Mouse (Mus musculus): ENCODE measurements around the gene Casz1. TPM values are rescaled to one million over a fixed set of nuclear protein-coding genes. Genes with fewer than 3 reads are reported as not detected.

Casz1 gene
- polyA plus RNA-seq, 1 experiment from 2014 or later: 2.7 TPM

DNA sequence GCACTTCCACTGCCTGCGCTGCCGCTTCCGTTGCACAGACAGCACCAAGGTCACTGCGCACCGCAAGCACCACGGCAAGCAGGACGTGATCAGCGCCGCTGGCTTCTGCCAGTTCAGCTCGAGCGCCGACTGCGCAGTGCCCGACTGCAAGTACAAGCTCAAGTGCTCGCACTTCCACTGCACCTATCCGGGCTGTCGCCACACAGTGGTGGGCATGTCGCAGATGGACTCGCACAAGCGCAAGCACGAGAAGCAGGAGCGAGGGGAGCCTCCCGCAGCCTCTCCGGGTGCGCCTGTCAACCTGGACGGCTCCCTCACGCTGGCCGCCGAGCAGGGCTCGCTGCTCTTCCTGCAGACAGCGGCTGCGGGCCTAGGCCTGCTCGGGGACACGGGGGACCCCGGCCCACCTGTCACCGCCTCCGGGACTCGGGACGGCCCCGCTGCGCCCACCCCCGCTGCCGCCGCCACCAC lies 147.6 kb downstream of the Casz1 start:
- ATAC-seq: peak; percentile 44
- peak overlapping the region; percentile 87 for H3K4me2 ChIP-seq (replicated peaks)
- WGBS: 4% methylated on average over 44 of the region's 44 CpGs
- peak overlapping the region; percentile 47 for H3K4me3 ChIP-seq (replicated peaks)
- H3K9ac ChIP-seq (replicated peaks): peak overlapping the region; percentile 74
- H3K4me1 ChIP-seq (replicated peaks): peaks cover 43% of the 10 kb centered on the region
- H3K27me3 ChIP-seq: peaks cover 86% of the 10 kb centered on the region
- no peaks in the 10 kb centered on the region for H3K36me3 ChIP-seq
- H3K27ac ChIP-seq: no peak overlapping the region
- H3K9me3 ChIP-seq: no peaks in the 10 kb centered on the region

DNA sequence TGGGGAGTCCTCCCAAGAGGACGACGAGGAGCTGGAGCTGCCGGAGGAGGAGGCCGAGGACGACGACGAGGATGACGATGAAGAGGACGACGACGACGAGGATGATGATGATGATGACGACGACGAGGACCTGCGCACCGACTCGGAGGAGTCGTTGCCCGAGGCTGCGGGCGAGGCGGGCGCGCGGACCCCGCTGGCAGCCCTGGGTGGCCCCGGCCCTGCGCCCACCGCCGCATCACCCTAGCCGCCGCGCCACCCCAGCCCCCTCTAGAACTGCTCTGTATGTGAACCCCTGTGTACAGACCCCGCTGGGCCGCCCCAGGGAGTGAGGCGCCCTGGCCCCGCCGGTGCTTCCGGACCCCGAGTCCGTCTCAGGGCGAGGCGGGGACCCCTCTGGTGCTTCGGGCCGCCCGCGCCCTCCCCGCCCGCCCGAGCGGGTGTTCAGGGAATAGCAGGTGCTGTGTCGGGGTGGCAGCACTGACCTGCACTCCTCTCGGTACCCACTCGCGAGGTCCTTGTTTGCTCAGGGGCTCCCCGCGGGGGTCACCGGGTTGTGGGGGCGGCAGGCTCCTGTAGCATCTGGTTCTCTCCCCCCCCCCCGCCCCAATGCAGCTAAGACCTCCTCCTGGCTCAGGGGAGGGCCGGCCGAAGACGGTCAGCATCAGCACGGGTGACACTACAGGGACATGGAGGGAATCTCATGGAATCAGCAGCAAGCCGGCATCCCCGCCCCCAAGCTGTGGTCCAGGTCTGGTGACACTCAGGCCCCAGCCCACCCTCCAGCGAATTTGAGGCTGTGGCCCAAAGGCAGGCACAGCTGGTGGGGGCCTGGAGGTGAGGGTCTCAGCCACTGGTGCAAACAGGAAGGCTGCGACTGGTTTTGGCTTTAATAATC lies 148.3 kb downstream of the Casz1 start:
- 2% methylated on average over 58 of the region's 69 CpGs for WGBS
- peak; percentile 57 for ATAC-seq
- no peak overlapping the region for H3K27ac ChIP-seq
- peak overlapping the region; percentile 74 for H3K9ac ChIP-seq (replicated peaks)
- peak overlapping the region; percentile 87 for H3K4me2 ChIP-seq (replicated peaks)
- H3K36me3 ChIP-seq: no peaks in the 10 kb centered on the region
- H3K4me1 ChIP-seq (replicated peaks): peaks cover 43% of the 10 kb centered on the region
- H3K9me3 ChIP-seq: no peaks in the 10 kb centered on the region
- peak overlapping the region; percentile 47 for H3K4me3 ChIP-seq (replicated peaks)
- H3K27me3 ChIP-seq: peaks cover 79% of the 10 kb centered on the region

DNA sequence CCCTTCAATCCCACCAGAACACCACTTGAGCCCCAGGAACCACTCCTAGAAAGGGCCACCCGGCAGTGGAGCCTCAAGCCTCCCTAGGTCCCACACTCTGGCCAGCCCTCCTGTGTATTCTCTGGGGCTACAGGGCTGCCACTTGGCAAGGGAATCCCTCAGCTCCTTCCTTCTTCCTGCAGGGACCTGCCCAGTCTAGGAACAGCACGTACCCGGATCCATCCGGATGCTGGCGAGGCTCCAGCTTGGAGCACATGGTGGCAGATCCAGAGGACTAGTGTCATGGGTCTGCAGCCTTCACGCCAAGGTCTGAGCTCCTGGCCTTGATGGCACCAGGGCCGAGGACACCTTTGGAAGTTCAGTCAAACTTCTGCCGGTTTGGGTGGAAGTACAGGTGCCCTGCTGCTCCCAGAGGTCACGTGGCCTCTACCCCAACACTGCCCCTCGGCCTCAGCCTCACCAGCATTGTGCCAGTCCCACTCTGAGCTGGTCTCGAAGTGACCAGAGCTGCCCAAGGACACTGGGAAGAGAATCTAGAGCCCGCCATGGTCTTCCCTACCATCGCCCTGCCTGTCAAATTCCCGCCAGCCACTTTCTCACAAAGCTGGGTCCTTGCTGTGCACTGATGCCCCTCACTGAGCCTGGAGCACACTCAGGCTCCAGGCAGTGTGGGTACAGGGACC lies 151.0 kb downstream of the Casz1 start:
- no peaks in the 10 kb centered on the region for H3K9me3 ChIP-seq
- H3K9ac ChIP-seq (replicated peaks): no peak overlapping the region
- H3K27ac ChIP-seq: no peak overlapping the region
- WGBS: 88% methylated on average over 14 of the region's 14 CpGs
- H3K4me1 ChIP-seq (replicated peaks): peaks cover 28% of the 10 kb centered on the region
- H3K36me3 ChIP-seq: peaks cover 11% of the 10 kb centered on the region; the same call in 1 of the 2 replicates
- H3K27me3 ChIP-seq: peaks cover 56% of the 10 kb centered on the region
- no peak for ATAC-seq
- no peak overlapping the region for H3K4me2 ChIP-seq (replicated peaks)
- no peak overlapping the region for H3K4me3 ChIP-seq (replicated peaks)

DNA sequence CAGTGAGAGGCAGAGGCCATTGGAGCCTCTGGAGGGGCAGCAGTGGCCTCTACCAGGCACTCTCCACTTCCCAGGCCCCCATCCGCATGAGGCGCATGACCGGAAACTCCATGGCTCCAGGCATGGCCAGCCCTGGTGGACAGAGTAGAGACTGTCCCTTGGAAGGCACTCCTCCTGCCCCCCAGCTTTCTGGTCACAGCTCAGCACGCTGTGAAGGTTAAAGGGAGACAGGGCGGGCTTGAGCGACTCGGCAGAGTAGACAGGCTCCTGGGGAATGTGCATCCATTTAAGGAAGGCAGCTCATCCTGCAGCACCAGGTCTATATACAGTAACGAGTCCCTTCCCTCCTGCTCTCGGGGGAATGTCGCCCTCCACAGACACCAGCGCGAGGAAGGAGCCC lies 155.8 kb downstream of the Casz1 start:
- no peak overlapping the region for H3K4me3 ChIP-seq (replicated peaks)
- H3K27me3 ChIP-seq: peaks cover 13% of the 10 kb centered on the region
- H3K4me2 ChIP-seq (replicated peaks): no peak overlapping the region
- peaks cover 36% of the 10 kb centered on the region for H3K36me3 ChIP-seq
- no peaks in the 10 kb centered on the region for H3K4me1 ChIP-seq (replicated peaks)
- ATAC-seq: no peak
- H3K9ac ChIP-seq (replicated peaks): no peak overlapping the region
- no peaks in the 10 kb centered on the region for H3K9me3 ChIP-seq
- WGBS: 71% methylated on average over 12 of the region's 12 CpGs
- H3K27ac ChIP-seq: no peak overlapping the region

DNA sequence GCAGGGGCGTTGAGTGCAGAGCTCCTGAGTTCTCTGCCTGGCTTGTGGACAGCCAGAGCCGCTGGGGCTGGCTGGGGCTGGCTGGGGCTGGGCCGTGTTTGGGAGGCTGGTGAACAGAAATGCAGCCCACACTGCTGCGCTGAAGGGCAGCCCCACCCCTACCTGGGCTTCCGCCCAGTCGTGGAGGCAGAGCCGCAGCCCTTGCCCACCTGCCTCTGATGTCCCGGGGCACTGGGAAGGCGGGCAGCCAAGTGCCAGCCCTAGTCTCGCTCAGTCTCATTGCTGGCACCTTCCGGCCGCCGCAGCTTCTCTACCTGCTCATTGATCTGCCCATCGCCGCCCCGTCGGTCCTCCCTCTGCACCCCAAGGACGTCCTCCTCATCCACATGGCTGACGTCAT lies 156.9 kb downstream of the Casz1 start:
- ATAC-seq: no peak
- WGBS: 95% methylated on average over 19 of the region's 19 CpGs
- H3K4me2 ChIP-seq (replicated peaks): no peak overlapping the region
- H3K27ac ChIP-seq: no peak overlapping the region
- H3K9me3 ChIP-seq: no peaks in the 10 kb centered on the region
- H3K4me1 ChIP-seq (replicated peaks): no peaks in the 10 kb centered on the region
- no peak overlapping the region for H3K4me3 ChIP-seq (replicated peaks)
- H3K27me3 ChIP-seq: 0 out of 2 replicates have a peak, but pooled peaks cover 6% of the 10 kb centered on the region
- H3K9ac ChIP-seq (replicated peaks): no peak overlapping the region
- H3K36me3 ChIP-seq: peaks cover 39% of the 10 kb centered on the region

DNA sequence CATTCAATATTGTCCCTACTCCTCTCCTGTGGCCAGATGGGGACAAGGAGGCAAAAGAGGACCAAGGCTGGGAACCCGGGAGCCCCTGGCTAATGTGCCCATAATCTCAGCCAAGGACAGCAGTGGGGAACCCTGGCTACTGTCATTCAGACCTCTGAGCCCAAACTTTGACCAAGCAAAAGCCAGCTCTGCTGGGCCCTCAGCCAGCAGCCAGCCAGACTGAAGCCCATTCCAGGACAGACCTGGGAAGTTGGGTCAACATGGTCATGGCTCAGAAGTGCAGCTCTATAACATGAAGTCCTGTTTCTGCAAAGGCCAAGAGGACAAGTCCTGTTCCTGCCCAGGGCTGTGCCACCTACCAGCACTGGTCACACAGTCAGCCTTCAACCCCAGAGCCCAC lies 157.9 kb downstream of the Casz1 start:
- Histone ChIP-seq H3K4me3 (replicated peaks) (no peak overlapping the region), H3K27me3 (0 out of 2 replicates have a peak, but pooled peaks cover 4% of the 10 kb centered on the region), H3K27ac (no peak overlapping the region), H3K36me3 (peaks cover 39% of the 10 kb centered on the region), H3K4me1 (replicated peaks) (0 out of 2 replicates have a peak, but pooled peaks cover 4% of the 10 kb centered on the region), H3K9me3 (no peaks in the 10 kb centered on the region), H3K4me2 (replicated peaks) (no peak overlapping the region), H3K9ac (replicated peaks) (no peak overlapping the region)
- ATAC-seq: no peak
- WGBS: 93% methylated on average over 1 of the region's 1 CpGs

DNA sequence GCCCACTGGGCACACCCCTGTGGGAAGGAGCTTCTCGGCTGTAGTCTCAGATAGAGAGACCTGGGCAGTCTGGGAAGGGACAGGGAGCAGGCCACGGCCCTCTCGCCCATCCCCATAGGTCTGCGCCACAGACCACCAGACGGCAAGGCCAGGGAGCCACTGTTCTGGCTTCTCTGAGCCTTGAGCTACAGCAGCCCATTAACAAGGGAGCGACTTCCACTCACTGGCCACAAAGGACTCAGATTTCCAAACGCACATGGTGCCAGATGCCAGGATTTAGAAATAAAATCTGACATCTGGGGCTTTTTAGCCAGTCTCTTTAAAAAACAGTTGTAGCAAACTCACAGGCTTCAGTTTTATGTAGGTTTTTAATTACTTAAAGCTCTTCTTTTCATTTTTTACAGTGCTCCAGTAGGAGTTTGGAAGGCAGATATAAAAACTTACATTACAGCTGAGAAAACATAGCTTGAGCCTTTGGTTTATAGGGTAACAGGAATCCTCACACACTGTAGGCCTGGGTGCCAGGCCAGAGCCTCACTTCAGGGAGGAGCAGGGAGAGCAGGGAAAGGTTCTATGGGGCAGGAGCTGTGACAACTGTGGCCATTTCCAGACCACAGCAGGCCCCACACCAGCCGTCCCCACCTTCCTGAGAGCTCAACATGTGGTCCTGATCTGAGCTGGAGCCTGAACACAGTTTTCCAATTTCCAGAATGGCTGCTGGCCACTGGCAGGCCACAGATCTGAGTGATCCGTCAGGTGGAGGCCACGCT lies 160.5 kb downstream of the Casz1 start:
- Histone ChIP-seq H3K4me3 (replicated peaks) (no peak overlapping the region), H3K9me3 (no peaks in the 10 kb centered on the region), H3K27me3 (0 out of 2 replicates have a peak, but pooled peaks cover 1% of the 10 kb centered on the region), H3K4me2 (replicated peaks) (no peak overlapping the region), H3K27ac (no peak overlapping the region), H3K36me3 (peaks cover 36% of the 10 kb centered on the region), H3K9ac (replicated peaks) (no peak overlapping the region), H3K4me1 (replicated peaks) (peaks cover 7% of the 10 kb centered on the region; the same call in 1 of the 2 replicates)
- ATAC-seq: no peak
- WGBS: 83% methylated on average over 10 of the region's 10 CpGs

DNA sequence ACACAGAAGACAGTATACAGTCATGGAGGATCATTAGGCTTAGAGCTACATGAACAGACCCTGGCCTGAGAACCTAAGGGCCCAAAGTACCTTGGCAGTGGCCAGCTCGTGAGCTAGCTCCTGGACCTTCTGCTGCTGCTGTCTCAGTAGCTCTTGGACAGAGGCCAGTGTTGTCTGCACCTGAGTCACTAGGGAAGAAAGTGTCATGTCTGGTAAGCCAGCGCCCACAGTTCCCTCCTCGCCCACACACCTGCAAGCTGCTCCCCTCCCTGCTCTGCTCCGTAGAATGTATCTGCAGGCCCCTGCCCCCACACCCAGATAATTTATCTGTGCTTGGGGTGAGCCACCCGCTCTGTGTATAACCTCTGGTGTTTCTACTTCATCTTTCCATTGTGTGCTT lies 161.9 kb downstream of the Casz1 start:
- no peak overlapping the region for H3K27ac ChIP-seq
- no peak overlapping the region for H3K9ac ChIP-seq (replicated peaks)
- no peak overlapping the region for H3K4me3 ChIP-seq (replicated peaks)
- WGBS: 88% methylated on average over 5 of the region's 5 CpGs
- H3K27me3 ChIP-seq: no peaks in the 10 kb centered on the region
- no peak for ATAC-seq
- peaks cover 15% of the 10 kb centered on the region; the same call in 1 of the 2 replicates for H3K4me1 ChIP-seq (replicated peaks)
- peaks cover 30% of the 10 kb centered on the region for H3K36me3 ChIP-seq
- no peaks in the 10 kb centered on the region for H3K9me3 ChIP-seq
- no peak overlapping the region for H3K4me2 ChIP-seq (replicated peaks)

DNA sequence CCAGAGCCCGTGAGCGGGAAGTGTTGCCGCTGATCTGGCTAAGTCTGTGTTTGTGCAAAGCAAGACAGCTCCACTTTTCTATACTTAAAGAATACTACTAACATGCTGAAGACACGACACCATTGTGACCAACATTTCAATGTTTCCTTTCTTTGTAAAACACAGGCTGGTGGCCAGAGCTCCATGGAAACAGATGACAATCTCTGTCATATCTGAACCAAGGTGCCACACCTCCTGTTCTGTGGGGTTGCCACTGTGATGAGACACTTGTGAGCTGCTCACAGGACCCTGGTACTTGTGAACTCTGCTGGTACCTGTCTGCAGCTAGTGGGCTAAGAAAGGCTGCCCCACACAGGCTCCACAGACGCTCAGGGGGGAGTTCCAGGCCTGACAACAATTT lies 164.6 kb downstream of the Casz1 start:
- Histone ChIP-seq H3K9ac (replicated peaks) (no peak overlapping the region), H3K4me2 (replicated peaks) (no peak overlapping the region), H3K27me3 (no peaks in the 10 kb centered on the region), H3K4me1 (replicated peaks) (peaks cover 35% of the 10 kb centered on the region), H3K9me3 (no peaks in the 10 kb centered on the region), H3K36me3 (peaks cover 10% of the 10 kb centered on the region), H3K27ac (no peak overlapping the region), H3K4me3 (replicated peaks) (no peak overlapping the region)
- no peak for ATAC-seq
- 73% methylated on average over 5 of the region's 5 CpGs for WGBS

DNA sequence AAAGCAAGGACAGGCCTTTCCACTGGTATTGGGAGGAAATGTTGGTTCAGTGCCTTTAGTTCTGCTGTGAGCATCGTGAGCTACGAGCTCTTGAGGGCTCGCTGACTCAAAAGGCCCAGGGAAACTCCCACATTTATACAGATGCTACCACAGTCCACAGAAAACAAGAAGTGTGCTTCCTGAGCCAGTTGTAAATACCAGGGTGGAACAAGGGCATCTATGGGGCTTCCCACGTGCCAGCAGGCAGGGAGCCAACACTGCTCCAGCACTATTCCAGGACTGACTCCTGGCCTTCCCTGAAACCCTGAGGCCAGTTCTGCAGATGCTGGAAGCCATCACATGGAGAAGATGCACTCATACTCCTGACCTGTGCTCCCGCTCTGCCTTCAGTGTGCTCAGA lies 165.4 kb downstream of the Casz1 start:
- 79% methylated on average over 5 of the region's 5 CpGs for WGBS
- Histone ChIP-seq H3K27ac (no peak overlapping the region), H3K9ac (replicated peaks) (no peak overlapping the region), H3K36me3 (peaks cover 10% of the 10 kb centered on the region), H3K4me2 (replicated peaks) (no peak overlapping the region), H3K4me1 (replicated peaks) (peaks cover 41% of the 10 kb centered on the region), H3K9me3 (no peaks in the 10 kb centered on the region), H3K4me3 (replicated peaks) (no peak overlapping the region), H3K27me3 (no peaks in the 10 kb centered on the region)
- no peak for ATAC-seq

DNA sequence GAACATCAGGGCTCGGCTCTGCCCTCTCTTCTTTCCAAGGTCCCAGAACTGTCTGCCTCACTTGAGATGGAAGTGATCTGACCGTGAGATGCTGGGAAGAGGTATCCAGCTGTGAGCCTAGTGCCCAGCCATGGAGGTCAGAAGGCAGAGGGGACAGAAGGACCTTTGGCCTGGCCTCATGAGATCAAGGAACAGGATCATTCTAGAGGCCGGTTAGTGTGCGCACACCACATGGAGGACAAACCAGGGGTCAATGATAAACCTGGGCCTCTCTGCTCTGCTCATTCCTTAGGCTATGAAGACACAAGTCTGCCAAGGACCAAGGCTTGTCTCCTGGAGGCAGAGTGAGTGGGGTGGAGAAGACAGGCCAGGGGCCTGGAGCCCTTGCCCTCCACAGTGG lies 166.5 kb downstream of the Casz1 start:
- H3K36me3 ChIP-seq: peaks cover 10% of the 10 kb centered on the region
- H3K9me3 ChIP-seq: no peaks in the 10 kb centered on the region
- WGBS: 83% methylated on average over 4 of the region's 4 CpGs
- H3K27me3 ChIP-seq: no peaks in the 10 kb centered on the region
- H3K9ac ChIP-seq (replicated peaks): no peak overlapping the region
- no peak overlapping the region for H3K27ac ChIP-seq
- H3K4me3 ChIP-seq (replicated peaks): no peak overlapping the region
- no peak overlapping the region for H3K4me2 ChIP-seq (replicated peaks)
- H3K4me1 ChIP-seq (replicated peaks): peaks cover 50% of the 10 kb centered on the region
- no peak for ATAC-seq

All from midbrain, embryonic 13.5 days (tissue).